Mouse (Mus musculus): ENCODE results near the gene Rpl13a. TPM values are rescaled to one million over a fixed set of nuclear protein-coding genes. Genes with fewer than 3 reads are reported as not detected.
A peak's percentile ranks its signal among the peaks of the same experiment; 100 is the strongest.

The Rpl13a gene
- polyA plus RNA-seq, 2 experiments: 909 to 1,027 TPM

DNA sequence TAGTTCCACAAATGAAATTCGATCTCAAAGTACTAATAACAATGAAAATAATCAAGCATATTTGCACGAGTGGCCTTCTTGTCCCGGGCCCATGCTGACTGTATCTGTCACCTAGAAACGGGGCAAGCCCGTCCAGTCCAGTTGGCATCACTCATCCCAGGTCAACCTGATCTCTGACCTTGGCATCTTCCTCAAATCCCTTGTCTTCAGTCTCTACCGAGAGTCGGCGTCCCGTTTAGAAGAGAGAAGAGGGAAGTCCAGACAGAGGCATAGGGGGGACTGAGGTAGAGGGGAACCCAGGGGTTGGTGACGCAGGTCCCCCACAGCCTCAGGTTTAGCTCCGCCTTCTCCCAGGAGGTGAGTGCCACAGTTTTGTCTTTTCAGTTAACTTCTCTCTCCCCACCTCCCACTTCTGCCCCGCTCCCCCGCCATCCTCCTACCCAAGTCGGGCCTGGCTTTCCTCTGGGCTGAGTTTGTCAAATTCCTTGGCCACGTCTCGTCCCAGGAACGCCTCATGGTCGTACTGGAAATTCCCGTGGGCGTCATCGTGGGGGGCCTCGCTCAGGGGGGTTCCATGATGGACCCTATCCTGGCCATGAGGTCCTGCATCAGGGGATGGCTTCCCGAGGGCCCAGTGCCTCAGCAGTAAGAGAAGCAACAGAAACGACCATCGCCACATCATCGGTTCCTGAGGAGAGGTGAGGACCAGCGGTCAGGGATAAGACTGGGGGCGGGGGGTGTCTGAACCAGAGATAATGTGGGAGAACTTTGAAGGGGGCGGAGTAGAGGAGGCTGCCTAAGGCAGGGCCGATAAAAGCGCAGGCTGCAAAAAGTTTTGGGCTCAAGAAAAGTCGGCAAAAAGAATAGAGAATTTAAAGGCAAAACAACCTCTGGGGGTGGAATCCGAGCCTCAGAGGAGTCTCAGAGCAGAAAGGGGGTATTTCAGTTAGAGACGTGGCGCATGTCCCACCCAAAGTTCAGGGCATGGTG is 37.3 kb downstream of the Rpl13a start:
- WGBS (ENCODE audit: insufficient replicate concordance): 15% methylated on average over 35 of the region's 35 CpGs
- TF ChIP-seq EP300 (IDR thresholded peaks at IDR 0.05; ENCODE audit: low read depth) (no peak), CTCF (IDR thresholded peaks at IDR 0.05; ENCODE audit: low read depth) (no peak)
- H3K9me3 ChIP-seq (ENCODE audit: control insufficient read depth, low read length): no peaks in the 10 kb centered on the region
- no peak overlapping the region for H3K27ac ChIP-seq
- DNase-seq (ENCODE audit: low read depth in 3 of 3, low spot score in 3 of 3) (no peak), ATAC-seq (ENCODE audit: insufficient read depth) (peak; percentile 64)
- H3K27me3 ChIP-seq (ENCODE audit: control insufficient read depth, insufficient read depth, low read length): no peaks in the 10 kb centered on the region
- peak overlapping the region; percentile 78 for H3K4me2 ChIP-seq (ENCODE audit: low read depth)
- no peaks in the 10 kb centered on the region for H3K36me3 ChIP-seq (replicated peaks; ENCODE audit: control insufficient read depth, insufficient read depth, low read depth)
- peak overlapping the region; percentile 15 for H3K9ac ChIP-seq (replicated peaks)
- peaks cover 9 to 21% of the 10 kb centered on the region in 2 experiments; a peak in 3 of 4 replicates for H3K4me1 ChIP-seq (replicated peaks; ENCODE audit: control insufficient read depth in 2 of 2, insufficient read depth in 2 of 2, low read length in 1 of 2)
- H3K4me3 ChIP-seq (ENCODE audit: insufficient read depth in 1 of 2, low read depth in 2 of 2, low read length in 2 of 2): peak overlapping the region; percentile 45 to 59

- no peak for TF ChIP-seq EP300 (IDR thresholded peaks at IDR 0.05; ENCODE audit: low read depth)
- no peak for TF ChIP-seq CTCF (IDR thresholded peaks at IDR 0.05; ENCODE audit: low read depth)
- no peaks in the 10 kb centered on the region for H3K9me3 ChIP-seq (ENCODE audit: control insufficient read depth, low read length)
- no peak overlapping the region for H3K9ac ChIP-seq (replicated peaks)
- no peak overlapping the region for H3K4me3 ChIP-seq (ENCODE audit: insufficient read depth in 1 of 2, low read depth in 2 of 2, low read length in 2 of 2)
- DNase-seq (ENCODE audit: low read depth in 3 of 3, low spot score in 3 of 3) (peak in 1 of 3 experiments; percentile 32), ATAC-seq (ENCODE audit: insufficient read depth) (peak; percentile 29; the same call in 1 of the 2 replicates)
- H3K27ac ChIP-seq: no peak overlapping the region
- WGBS (ENCODE audit: insufficient replicate concordance): 50% methylated on average over 13 of the region's 13 CpGs
- H3K36me3 ChIP-seq (replicated peaks; ENCODE audit: control insufficient read depth, insufficient read depth, low read depth): no peaks in the 10 kb centered on the region
- H3K4me2 ChIP-seq (ENCODE audit: low read depth): peak overlapping the region; percentile 78
- peaks cover 9 to 21% of the 10 kb centered on the region in 2 experiments; a peak in 3 of 4 replicates for H3K4me1 ChIP-seq (replicated peaks; ENCODE audit: control insufficient read depth in 2 of 2, insufficient read depth in 2 of 2, low read length in 1 of 2)
- no peaks in the 10 kb centered on the region for H3K27me3 ChIP-seq (ENCODE audit: control insufficient read depth, insufficient read depth, low read length)
Measured at GRCm38 (mm10) chr7:45090251-45090977, 38.1 kb downstream of the Rpl13a start.

GRCm38 (mm10) chr7:45088597-45088996 is 40.0 kb downstream of the Rpl13a start:
- DNase-seq (ENCODE audit: low read depth in 3 of 3, low spot score in 3 of 3): no peak

GRCm38 (mm10) chr7:45086084-45086483 is 42.5 kb downstream of the Rpl13a start:
- Histone ChIP-seq H3K27me3 (ENCODE audit: control insufficient read depth, insufficient read depth, low read length) (no peaks in the 10 kb centered on the region), H3K9ac (replicated peaks) (no peak overlapping the region), H3K9me3 (ENCODE audit: control insufficient read depth, low read length) (no peaks in the 10 kb centered on the region), H3K4me3 (ENCODE audit: insufficient read depth in 1 of 2, low read depth in 2 of 2, low read length in 2 of 2) (no peak overlapping the region), H3K4me2 (ENCODE audit: low read depth) (no peak overlapping the region), H3K27ac (no peak overlapping the region), H3K4me1 (replicated peaks; ENCODE audit: control insufficient read depth in 2 of 2, insufficient read depth in 2 of 2, low read length in 1 of 2) (peaks cover 5 to 16% of the 10 kb centered on the region in 2 experiments), H3K36me3 (replicated peaks; ENCODE audit: control insufficient read depth, insufficient read depth, low read depth) (no peaks in the 10 kb centered on the region)
- ATAC-seq (ENCODE audit: insufficient read depth) (no peak), DNase-seq (ENCODE audit: low read depth in 3 of 3, low spot score in 3 of 3) (no peak)
- TF ChIP-seq EP300 (IDR thresholded peaks at IDR 0.05; ENCODE audit: low read depth): no peak
- peak; percentile 74 for TF ChIP-seq CTCF (IDR thresholded peaks at IDR 0.05; ENCODE audit: low read depth)
- 65% methylated on average over 4 of the region's 4 CpGs for WGBS (ENCODE audit: insufficient replicate concordance)

More at GRCm38 (mm10) chr7:45088597-45088996, 40.0 kb downstream of the Rpl13a start:
- Histone ChIP-seq H3K9ac (replicated peaks) (no peak overlapping the region), H3K27ac (no peak overlapping the region), H3K9me3 (ENCODE audit: control insufficient read depth, low read length) (no peaks in the 10 kb centered on the region), H3K4me1 (replicated peaks; ENCODE audit: control insufficient read depth in 2 of 2, insufficient read depth in 2 of 2, low read length in 1 of 2) (peaks cover 9 to 21% of the 10 kb centered on the region in 2 experiments; a peak in 3 of 4 replicates), H3K4me3 (ENCODE audit: insufficient read depth in 1 of 2, low read depth in 2 of 2, low read length in 2 of 2) (no peak overlapping the region), H3K4me2 (ENCODE audit: low read depth) (no peak overlapping the region), H3K36me3 (replicated peaks; ENCODE audit: control insufficient read depth, insufficient read depth, low read depth) (no peaks in the 10 kb centered on the region), H3K27me3 (ENCODE audit: control insufficient read depth, insufficient read depth, low read length) (no peaks in the 10 kb centered on the region)
- TF ChIP-seq EP300 (IDR thresholded peaks at IDR 0.05; ENCODE audit: low read depth) (no peak), CTCF (IDR thresholded peaks at IDR 0.05; ENCODE audit: low read depth) (no peak)
- no peak for ATAC-seq (ENCODE audit: insufficient read depth)
- 82% methylated on average over 17 of the region's 17 CpGs for WGBS (ENCODE audit: insufficient replicate concordance)

All from liver, embryonic 14.5 days (tissue).